Mouse (Mus musculus): ENCODE measurements around the gene Impdh1. TPM values are rescaled to one million over a fixed set of nuclear protein-coding genes. Genes with fewer than 3 reads are reported as not detected.

Gene Impdh1
- polyA plus RNA-seq, 1 experiment from 2014 or later = 48.4 TPM

- Histone ChIP-seq H3K4me2 (ENCODE audit: low read depth, low read length) (peak overlapping the region; percentile 65), H3K9ac (ENCODE audit: low read length) (peak overlapping the region; percentile 50), H3K27ac (ENCODE audit: low read length) (no peak overlapping the region), H3K4me3 (ENCODE audit: low read length) (peak overlapping the region; percentile 43), H3K9me3 (replicated peaks; ENCODE audit: control insufficient read depth, low read length) (no peaks in the 10 kb centered on the region), H3K4me1 (ENCODE audit: control insufficient read depth, insufficient read depth, low read length) (peaks cover 4% of the 10 kb centered on the region), H3K27me3 (ENCODE audit: control insufficient read depth, insufficient read depth, low read length) (peaks cover 8% of the 10 kb centered on the region), H3K36me3 (ENCODE audit: control insufficient read depth, insufficient read depth) (peaks cover 5% of the 10 kb centered on the region)
- 15% methylated on average over 25 of the region's 25 CpGs for WGBS
- ATAC-seq (replicated peaks; ENCODE audit: extremely low read depth, insufficient read depth, low FRiP score) = peak; percentile 83
Observed at GRCm38 (mm10) chr6:29198309-29199222, 17.6 kb downstream of the Impdh1 start.

GRCm38 (mm10) chr6:29195846-29196698, 20.1 kb downstream of the Impdh1 start:
- Histone ChIP-seq H3K4me3 (ENCODE audit: low read length) (no peak overlapping the region), H3K27ac (ENCODE audit: low read length) (no peak overlapping the region), H3K27me3 (ENCODE audit: control insufficient read depth, insufficient read depth, low read length) (peaks cover 8% of the 10 kb centered on the region), H3K9ac (ENCODE audit: low read length) (no peak overlapping the region), H3K4me2 (ENCODE audit: low read depth, low read length) (no peak overlapping the region), H3K4me1 (ENCODE audit: control insufficient read depth, insufficient read depth, low read length) (peaks cover 4% of the 10 kb centered on the region), H3K9me3 (replicated peaks; ENCODE audit: control insufficient read depth, low read length) (no peaks in the 10 kb centered on the region), H3K36me3 (ENCODE audit: control insufficient read depth, insufficient read depth) (no peaks in the 10 kb centered on the region; the same call in 1 of the 2 replicates)
- ATAC-seq (replicated peaks; ENCODE audit: extremely low read depth, insufficient read depth, low FRiP score) = 0 out of 2 replicates have a peak, but pooled peaks have one; percentile 16
- WGBS = 71% methylated on average over 5 of the region's 5 CpGs

- 81% methylated on average over 5 of the region's 5 CpGs for WGBS
- peaks cover 8% of the 10 kb centered on the region for H3K27me3 ChIP-seq (ENCODE audit: control insufficient read depth, insufficient read depth, low read length)
- ATAC-seq (replicated peaks; ENCODE audit: extremely low read depth, insufficient read depth, low FRiP score) = no peak
- H3K27ac ChIP-seq (ENCODE audit: low read length) = no peak overlapping the region
- H3K4me3 ChIP-seq (ENCODE audit: low read length) = no peak overlapping the region
- no peaks in the 10 kb centered on the region for H3K36me3 ChIP-seq (ENCODE audit: control insufficient read depth, insufficient read depth)
- H3K4me1 ChIP-seq (ENCODE audit: control insufficient read depth, insufficient read depth, low read length) = peaks cover 4% of the 10 kb centered on the region
- H3K9ac ChIP-seq (ENCODE audit: low read length) = no peak overlapping the region
- no peak overlapping the region for H3K4me2 ChIP-seq (ENCODE audit: low read depth, low read length)
- H3K9me3 ChIP-seq (replicated peaks; ENCODE audit: control insufficient read depth, low read length) = no peaks in the 10 kb centered on the region
Observed at GRCm38 (mm10) chr6:29195146-29195545, 21.0 kb downstream of the Impdh1 start.

GRCm38 (mm10) chr6:29193961-29194750, 22.0 kb downstream of the Impdh1 start:
- Histone ChIP-seq H3K4me1 (ENCODE audit: control insufficient read depth, insufficient read depth, low read length) (peaks cover 4% of the 10 kb centered on the region), H3K36me3 (ENCODE audit: control insufficient read depth, insufficient read depth) (no peaks in the 10 kb centered on the region), H3K27ac (ENCODE audit: low read length) (peak overlapping the region; percentile 43), H3K4me2 (ENCODE audit: low read depth, low read length) (no peak overlapping the region), H3K9me3 (replicated peaks; ENCODE audit: control insufficient read depth, low read length) (no peaks in the 10 kb centered on the region), H3K27me3 (ENCODE audit: control insufficient read depth, insufficient read depth, low read length) (peaks cover 8% of the 10 kb centered on the region), H3K9ac (ENCODE audit: low read length) (no peak overlapping the region), H3K4me3 (ENCODE audit: low read length) (no peak overlapping the region)
- 42% methylated on average over 15 of the region's 15 CpGs for WGBS
- ATAC-seq (replicated peaks; ENCODE audit: extremely low read depth, insufficient read depth, low FRiP score) = peak; percentile 63

GRCm38 (mm10) chr6:29187936-29188335, 28.2 kb downstream of the Impdh1 start:
- H3K27me3 ChIP-seq (ENCODE audit: control insufficient read depth, insufficient read depth, low read length) = no peaks in the 10 kb centered on the region
- H3K4me3 ChIP-seq (ENCODE audit: low read length) = no peak overlapping the region
- H3K4me2 ChIP-seq (ENCODE audit: low read depth, low read length) = no peak overlapping the region
- H3K9ac ChIP-seq (ENCODE audit: low read length) = no peak overlapping the region
- ATAC-seq (replicated peaks; ENCODE audit: extremely low read depth, insufficient read depth, low FRiP score) = no peak
- H3K27ac ChIP-seq (ENCODE audit: low read length) = no peak overlapping the region
- WGBS = 60% methylated on average over 1 of the region's 1 CpGs
- no peaks in the 10 kb centered on the region for H3K4me1 ChIP-seq (ENCODE audit: control insufficient read depth, insufficient read depth, low read length)
- H3K36me3 ChIP-seq (ENCODE audit: control insufficient read depth, insufficient read depth) = no peaks in the 10 kb centered on the region
- H3K9me3 ChIP-seq (replicated peaks; ENCODE audit: control insufficient read depth, low read length) = no peaks in the 10 kb centered on the region

GRCm38 (mm10) chr6:29179843-29180242, 36.3 kb downstream of the Impdh1 start:
- no peak for ATAC-seq (replicated peaks; ENCODE audit: extremely low read depth, insufficient read depth, low FRiP score)
- no peak overlapping the region for H3K27ac ChIP-seq (ENCODE audit: low read length)
- peaks cover 27% of the 10 kb centered on the region for H3K27me3 ChIP-seq (ENCODE audit: control insufficient read depth, insufficient read depth, low read length)
- peak overlapping the region; percentile 91 for H3K4me2 ChIP-seq (ENCODE audit: low read depth, low read length)
- peak overlapping the region; percentile 62 for H3K4me3 ChIP-seq (ENCODE audit: low read length)
- H3K36me3 ChIP-seq (ENCODE audit: control insufficient read depth, insufficient read depth) = no peaks in the 10 kb centered on the region
- H3K4me1 ChIP-seq (ENCODE audit: control insufficient read depth, insufficient read depth, low read length) = no peaks in the 10 kb centered on the region
- H3K9me3 ChIP-seq (replicated peaks; ENCODE audit: control insufficient read depth, low read length) = no peaks in the 10 kb centered on the region
- no peak overlapping the region for H3K9ac ChIP-seq (ENCODE audit: low read length)
- 48% methylated on average over 8 of the region's 8 CpGs for WGBS

- H3K4me2 ChIP-seq (ENCODE audit: low read depth, low read length) = peak within 1 kb of the TSS; percentile 91
- no peaks in the 10 kb centered on the region for H3K4me1 ChIP-seq (ENCODE audit: control insufficient read depth, insufficient read depth, low read length)
- peak; percentile 64 for ATAC-seq (replicated peaks; ENCODE audit: extremely low read depth, insufficient read depth, low FRiP score)
- H3K9ac ChIP-seq (ENCODE audit: low read length) = peak within 1 kb of the TSS; percentile 67
- H3K27ac ChIP-seq (ENCODE audit: low read length) = no peak within 1 kb of the TSS
- no peaks in the 10 kb centered on the region for H3K36me3 ChIP-seq (ENCODE audit: control insufficient read depth, insufficient read depth)
- H3K4me3 ChIP-seq (ENCODE audit: low read length) = peak within 1 kb of the TSS; percentile 62
- WGBS = under 1% methylated on average over 67 of the region's 79 CpGs
- H3K9me3 ChIP-seq (replicated peaks; ENCODE audit: control insufficient read depth, low read length) = no peaks in the 10 kb centered on the region
- peaks cover 34% of the 10 kb centered on the region for H3K27me3 ChIP-seq (ENCODE audit: control insufficient read depth, insufficient read depth, low read length)
Observed at GRCm38 (mm10) chr6:29178888-29179658, 37.1 kb downstream of the Impdh1 start, which contains the start of gene Prrt4. Prrt4 (minus strand) TSS chr6:29179584.

All from heart, embryonic 16.5 days (tissue).